Mouse (Mus musculus) CD4-positive, CD25-positive, alpha-beta regulatory T cell, adult 4 months (primary cell): ENCODE results near the gene Selenow. TPM values are rescaled to one million over a fixed set of nuclear protein-coding genes. Genes with fewer than 3 reads are reported as not detected.
"Not testable (repeated sequence)": the region's sequence is repeated elsewhere in the genome, so short reads cannot be mapped to it uniquely, and the experiment has no call there.

Experiments
- ATAC-seq: one replicate; pipeline ENCODE4 v1.8.0; 2017
- polyA plus RNA-seq, 2 experiments: library from polyadenylated mRNA; unstranded; fragments of 100-300 nt; shearing (Covaris generic); gene quantifications; one replicate each; pipeline ENCODE4 v1.2.1; 2017

Selenow gene
- polyA plus RNA-seq, 2 experiments from 2014 or later, result 912 to 987 TPM

- ATAC-seq, result peak; percentile 89
Measured at GRCm38 (mm10) chr7:15945721-15946536, 23.7 kb upstream of the Selenow start, which contains the start of gene Nop53. Gene Nop53 (minus strand): TSS chr7:15946074.

- ATAC-seq, result no peak
Measured at GRCm38 (mm10) chr7:15945211-15945610, 23.0 kb upstream of the Selenow start.

- ATAC-seq, result no peak
Measured at GRCm38 (mm10) chr7:15944311-15944710, 22.1 kb upstream of the Selenow start.

GRCm38 (mm10) chr7:15938621-15939020 is 16.4 kb upstream of the Selenow start:
- ATAC-seq, result no peak

DNA sequence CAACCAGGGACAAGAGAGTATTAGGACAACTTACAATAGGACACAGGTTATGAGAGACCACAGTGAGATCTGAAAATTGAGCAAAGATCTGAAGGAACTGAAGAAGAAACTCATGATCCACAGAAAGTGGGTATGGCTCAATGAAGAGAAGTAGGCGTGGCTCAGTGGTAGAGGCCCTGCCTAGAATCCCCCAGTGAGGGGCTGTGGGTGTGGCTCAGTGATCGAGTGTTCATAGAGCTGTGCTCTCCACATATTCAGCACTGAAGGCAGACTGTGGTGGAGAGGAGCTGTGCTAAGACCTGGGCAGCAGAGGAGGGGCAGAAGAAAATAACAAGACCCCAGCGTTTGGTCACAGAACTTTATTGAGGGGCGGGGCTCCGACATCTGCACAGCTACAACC is 15.3 kb upstream of the Selenow start:
- ATAC-seq, result no peak

GRCm38 (mm10) chr7:15933437-15934359 is 11.5 kb upstream of the Selenow start:
- no peak for ATAC-seq

DNA sequence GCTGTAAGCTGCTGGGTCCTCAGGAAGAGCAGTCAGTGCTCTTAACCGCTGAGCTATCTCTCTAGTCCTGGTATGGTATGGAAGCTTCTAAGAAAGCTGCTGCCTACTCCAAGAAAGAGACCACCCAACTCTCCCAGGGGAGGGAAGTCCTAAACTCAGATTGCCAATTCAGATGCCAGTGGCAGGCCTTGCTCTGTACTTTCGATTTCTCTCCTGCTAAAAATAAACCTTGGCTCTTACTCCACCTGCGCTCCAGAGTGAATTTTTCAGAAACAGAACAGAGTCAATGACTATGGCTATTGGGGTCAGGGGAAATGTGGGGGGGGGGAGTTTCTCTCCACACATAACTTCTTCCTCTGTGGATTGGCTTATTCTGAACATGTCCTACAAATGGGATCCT is 9.4 kb upstream of the Selenow start:
- ATAC-seq, result no peak

DNA sequence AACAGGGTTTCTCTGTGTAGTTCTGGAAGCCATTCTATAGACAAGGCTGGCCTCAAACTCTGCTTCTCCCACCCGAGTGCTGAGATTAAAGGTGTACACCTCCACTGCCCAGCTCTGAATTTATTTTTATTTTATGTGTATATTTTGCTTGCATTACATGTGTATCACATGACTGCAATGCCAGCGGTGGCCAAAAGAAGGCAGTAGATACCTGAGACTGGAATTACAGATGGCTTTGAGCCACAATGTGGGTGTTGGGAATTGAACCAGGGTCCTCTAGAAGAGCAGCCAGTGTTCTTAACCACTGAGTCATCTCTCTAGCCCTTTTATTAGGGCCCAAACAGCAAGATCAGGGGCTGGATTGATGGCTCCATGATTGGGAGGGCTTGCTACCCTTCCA is 8.3 kb upstream of the Selenow start:
- no peak for ATAC-seq

DNA sequence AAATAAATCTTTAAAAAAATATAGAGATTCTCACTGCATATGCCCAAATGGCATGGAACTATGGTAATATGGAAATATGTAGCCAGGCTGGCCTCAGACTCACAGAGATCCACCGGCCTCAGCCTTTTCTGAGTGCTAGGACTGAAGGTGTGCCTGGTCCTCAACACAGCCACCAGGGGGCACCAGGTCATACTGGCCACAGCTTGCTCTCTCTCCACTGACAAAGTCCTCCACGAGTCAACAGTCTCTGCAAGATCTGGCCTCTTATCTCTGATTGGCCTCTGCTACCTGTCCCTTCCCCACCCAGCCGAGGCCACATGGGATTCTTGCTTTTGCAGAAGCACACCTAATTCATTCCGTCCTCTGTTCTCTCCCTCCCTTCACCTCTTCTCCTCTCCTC is 7.7 kb upstream of the Selenow start:
- ATAC-seq, result peak; percentile 85

DNA sequence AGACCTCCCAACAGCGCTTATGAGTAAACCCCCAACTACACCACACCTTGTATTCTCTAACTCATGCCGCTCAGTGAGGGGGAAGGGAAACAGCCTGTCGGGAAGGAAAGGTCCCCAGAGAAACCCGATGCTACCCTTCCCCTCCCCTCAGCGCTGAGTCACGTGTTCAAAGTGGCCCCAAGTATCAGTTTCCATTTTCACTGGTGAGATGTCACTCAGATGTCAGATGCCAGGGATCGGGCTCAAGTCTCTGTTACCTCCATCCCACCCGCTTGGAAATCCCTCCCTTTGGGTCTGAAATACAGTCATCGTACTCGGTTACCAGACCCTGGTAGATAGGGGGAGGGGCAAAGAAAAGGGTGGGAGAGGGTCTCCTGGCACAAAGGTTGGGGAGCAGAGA is 406 bp downstream of the Selenow start:
- peak; percentile 66 for ATAC-seq

- no peak for ATAC-seq
Measured at GRCm38 (mm10) chr7:15920645-15921190, 1.5 kb downstream of the Selenow start.

DNA sequence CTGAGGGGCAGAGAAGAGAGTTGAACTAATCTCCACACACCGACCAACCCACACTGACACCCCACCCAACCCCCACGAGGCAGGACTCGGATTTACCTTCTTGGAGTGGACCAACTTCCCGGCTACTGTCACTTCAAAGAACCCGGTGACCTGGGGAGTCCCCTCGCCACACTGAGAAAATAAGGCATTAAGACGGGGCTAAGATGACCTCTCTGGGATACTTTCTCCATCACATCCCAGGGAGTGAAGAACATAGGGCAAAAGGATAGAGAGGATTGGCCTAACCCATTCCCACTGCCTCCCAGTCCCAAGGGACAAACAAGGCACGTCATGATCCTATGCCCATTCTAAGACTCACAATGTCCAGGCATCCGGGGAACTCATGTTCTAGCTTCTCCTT is 2.3 kb downstream of the Selenow start:
- ATAC-seq, result no peak

DNA sequence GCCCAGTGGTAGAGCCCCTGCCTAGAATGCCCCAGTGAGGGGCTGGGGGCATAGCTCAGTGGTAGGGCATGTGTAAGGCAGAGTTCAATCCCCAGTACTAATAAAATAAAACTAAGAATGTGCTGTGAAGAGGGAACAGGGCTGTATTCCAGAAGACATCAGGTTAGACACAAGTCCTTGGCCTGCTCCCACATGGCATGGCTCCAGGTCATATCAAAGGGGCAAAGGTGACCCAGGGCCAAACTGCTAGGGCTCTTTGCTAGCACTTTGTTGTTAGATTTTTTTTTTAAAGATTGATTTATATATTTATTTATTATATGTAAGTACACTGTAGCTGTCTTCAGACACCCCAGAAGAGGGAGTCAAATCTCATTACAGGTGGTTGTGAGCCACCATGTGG is 3.8 kb downstream of the Selenow start:
- no peak for ATAC-seq

DNA sequence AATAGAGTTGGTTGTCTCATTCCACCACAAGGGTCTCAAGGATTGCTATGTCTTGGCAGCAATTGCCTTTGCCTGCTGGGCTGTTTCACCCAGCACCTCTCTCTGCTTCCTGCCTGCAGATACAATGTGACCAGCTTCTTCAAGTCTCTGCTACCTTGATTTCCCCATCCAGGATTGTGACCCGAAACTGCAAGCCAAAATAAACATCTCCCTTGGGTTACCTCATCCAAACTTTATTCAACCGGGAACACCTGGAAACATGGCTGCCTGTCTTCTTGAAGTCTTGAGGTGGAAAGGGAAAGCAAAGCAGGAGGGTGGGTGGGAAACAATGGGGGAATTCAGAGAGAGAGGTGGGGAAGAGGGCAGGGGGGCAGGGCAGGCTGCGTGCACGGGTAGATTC is 5.2 kb downstream of the Selenow start:
- ATAC-seq, result no peak

DNA sequence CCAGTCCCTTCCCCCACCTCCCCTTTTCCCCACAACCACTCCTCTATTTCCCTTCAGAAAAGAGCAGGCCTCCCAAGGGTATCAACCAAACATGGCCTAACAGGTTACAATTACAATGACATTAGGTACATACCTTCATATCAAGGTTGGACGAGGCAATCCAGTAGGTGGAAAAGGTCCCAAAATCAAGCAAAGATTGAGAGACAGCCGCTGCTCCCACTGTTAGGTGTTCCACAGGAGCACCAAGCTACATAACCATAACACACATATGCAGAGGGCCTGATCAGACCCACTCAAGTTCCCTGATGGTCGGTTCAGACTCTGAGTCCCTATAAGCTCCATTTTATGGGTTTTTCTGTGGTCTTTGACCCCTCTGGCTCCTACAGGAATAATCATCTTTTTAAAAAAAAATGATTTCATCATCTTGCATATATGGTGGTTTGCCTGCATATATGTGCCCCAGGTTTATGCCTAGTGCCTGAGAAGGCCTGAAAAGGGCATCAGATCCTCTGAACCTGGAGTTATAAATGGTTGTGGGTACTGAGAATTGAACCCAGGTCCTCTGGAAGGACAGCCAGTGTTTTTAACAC is 6.0 kb downstream of the Selenow start:
- no peak for ATAC-seq

DNA sequence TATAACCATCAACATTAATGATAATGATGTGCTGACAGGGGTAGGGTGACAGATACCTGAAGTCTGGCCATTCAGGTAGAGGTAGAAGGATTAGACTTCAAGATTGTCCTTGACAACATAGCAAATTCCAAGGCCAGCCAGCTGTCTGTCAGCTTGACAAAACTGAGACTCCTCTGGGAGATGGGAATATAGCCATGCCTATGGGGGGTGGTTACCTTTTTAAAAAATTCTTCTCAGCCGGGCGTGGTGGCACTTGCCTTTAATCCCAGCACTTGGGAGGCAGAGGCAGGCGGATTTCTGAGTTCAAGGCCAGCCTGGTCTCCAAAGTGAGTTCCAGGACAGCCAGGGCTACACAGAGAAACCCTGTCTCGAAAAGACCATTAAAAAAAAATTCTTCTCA is 6.5 kb downstream of the Selenow start:
- not testable (repeated sequence) for ATAC-seq

DNA sequence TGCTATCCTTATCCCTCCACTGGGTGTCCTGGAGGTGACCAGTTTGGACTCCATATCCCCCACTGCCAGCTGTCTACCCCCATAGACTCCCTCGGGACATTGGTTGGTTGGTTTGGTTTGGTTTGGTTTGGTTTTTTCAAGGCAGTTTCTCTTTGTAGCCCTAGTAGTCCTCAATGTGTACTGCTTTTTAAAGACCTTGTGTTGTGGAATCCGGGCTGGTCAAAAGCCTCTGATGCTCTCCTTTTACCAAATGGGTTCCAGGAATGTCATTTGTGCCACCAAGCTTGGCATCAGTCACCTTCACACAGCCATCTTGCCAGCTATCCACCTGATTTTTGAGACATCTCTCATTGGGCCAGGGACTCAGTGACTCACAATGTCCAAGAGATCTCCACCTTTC is 7.5 kb downstream of the Selenow start:
- ATAC-seq, result no peak

- peak; percentile 76 for ATAC-seq
Measured at GRCm38 (mm10) chr7:15914252-15914651, 8.0 kb downstream of the Selenow start.

DNA sequence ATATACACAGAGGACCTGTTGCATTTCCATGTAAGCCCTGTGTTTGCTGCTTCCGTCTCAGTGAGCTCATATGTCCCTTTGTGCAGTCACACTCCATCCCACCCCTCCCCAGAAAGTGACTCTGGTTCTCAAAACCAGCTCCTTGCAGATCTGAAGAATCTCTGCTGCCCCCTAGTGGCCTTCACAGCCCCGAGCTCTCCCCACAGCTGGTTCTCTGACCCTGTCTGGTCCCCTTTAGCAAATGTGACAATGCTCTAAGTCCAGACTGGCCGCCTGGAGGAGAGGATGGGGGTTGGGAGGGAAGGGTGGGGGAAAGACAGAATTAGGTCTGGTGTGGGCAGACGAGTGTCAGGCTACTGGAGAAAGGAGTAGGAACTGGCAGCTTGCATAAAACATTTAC is 10.0 kb downstream of the Selenow start:
- peak; percentile 73 for ATAC-seq

DNA sequence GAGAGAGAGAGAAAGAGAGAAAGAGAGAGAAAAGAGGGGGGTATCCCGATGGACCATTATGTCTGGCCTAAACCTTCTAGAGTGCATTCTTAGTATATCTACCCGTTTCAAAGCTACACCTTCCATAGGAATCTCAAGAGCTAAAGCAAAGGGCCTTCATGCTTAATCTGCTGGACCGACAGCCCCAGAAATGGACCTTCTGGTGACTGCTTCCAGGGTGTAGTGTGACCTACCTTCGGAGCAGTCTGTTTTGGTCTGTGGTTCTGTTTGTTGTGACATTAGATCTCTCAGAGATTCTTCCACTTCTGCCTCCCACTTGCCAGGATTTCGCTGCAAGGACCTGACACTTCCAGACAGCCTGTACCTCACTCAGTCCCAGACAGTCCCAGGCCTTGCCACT is 11.7 kb downstream of the Selenow start:
- ATAC-seq, result no peak

DNA sequence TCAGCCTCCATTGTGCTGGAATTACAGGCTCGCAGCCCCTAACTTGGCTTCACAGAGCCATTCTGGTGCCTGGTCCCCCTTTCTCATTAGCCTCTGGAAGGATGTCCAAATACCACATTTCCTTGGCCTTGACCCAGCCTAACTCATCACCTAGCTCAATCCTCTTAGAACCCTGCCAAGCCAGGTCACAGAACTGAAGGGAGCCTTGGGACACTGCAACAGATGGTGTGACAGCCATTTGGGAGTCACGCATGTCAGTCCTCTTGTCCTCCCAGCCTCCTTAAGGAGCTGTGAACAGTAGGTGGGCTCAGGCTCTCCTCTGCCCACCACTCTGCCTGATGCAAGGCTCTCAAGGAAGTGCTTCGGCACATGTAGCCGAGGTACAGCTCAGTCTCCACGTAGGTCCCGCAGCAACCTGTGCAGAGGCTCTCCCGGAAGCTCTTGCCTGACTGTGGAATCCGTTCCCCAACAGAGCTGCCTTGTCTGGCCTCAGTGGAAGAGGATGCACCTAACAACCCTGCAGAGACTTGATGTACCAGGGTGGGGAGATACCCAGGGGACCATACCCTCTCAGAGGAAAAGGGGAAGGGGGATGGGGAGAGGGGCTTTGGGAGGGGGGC is 14.1 kb downstream of the Selenow start:
- no peak for ATAC-seq

- no peak for ATAC-seq
Measured at GRCm38 (mm10) chr7:15906602-15907001, 15.6 kb downstream of the Selenow start.

GRCm38 (mm10) chr7:15905861-15906260 is 16.3 kb downstream of the Selenow start:
- no peak for ATAC-seq
